Mouse (Mus musculus) kidney, postnatal 0 days (tissue): ENCODE measurements at regions not wholly inside any gene's neighbourhood (a gene's known extent, or its start where the extent isn't known, plus 50 kb on each side); places are given as distances from the start of the nearest gene placed in this dataset.

ENCODE experiments used
- ATAC-seq: fragments of 200-750 bp; cut with Nextera tagmentation; replicated peaks from 2 replicates; pipeline ENCODE4 v1.8.0; 2017; ENCODE audit warnings: low read depth, moderate number of reproducible peaks, moderate TSS enrichment, moderate library complexity; ENCODE audit not compliant: low FRiP score
- DNase-seq: peaks from one replicate; pipeline ENCODE4 v3.0.0-alpha.2; 2016; ENCODE audit warnings: low spot score
- H3K27ac ChIP-seq: fragments of 300-500 bp; sonication (generic); 2 replicates; pipeline ENCODE4 v1.5.1; 2014; ENCODE audit warnings: mild to moderate bottlenecking
- H3K27me3 ChIP-seq: fragments of 300-500 bp; sonication (generic); 2 replicates; pipeline ENCODE4 v1.6.1; 2014; ENCODE audit warnings: low read length, mixed read lengths; ENCODE audit not compliant: insufficient read depth
- H3K36me3 ChIP-seq: fragments of 300-500 bp; sonication (generic); 2 replicates; pipeline ENCODE4 v1.6.1; 2014; ENCODE audit warnings: low read length, mixed read lengths; ENCODE audit not compliant: insufficient read depth
- H3K4me1 ChIP-seq: fragments of 300-500 bp; sonication (generic); replicated peaks from 2 replicates; pipeline ENCODE4 v1.6.1; 2014; ENCODE audit warnings: antibody characterized with exemption, low read length, mixed read lengths; ENCODE audit not compliant: insufficient read depth
- H3K4me2 ChIP-seq: fragments of 300-500 bp; sonication (generic); 2 replicates; pipeline ENCODE4 v1.6.1; 2014; ENCODE audit warnings: mild to moderate bottlenecking, low read length, moderate library complexity, mixed read lengths
- H3K4me3 ChIP-seq: fragments of 300-500 bp; sonication (generic); replicated peaks from 2 replicates; pipeline ENCODE4 v1.5.1; 2014; ENCODE audit warnings: low read depth, low read length
- H3K9ac ChIP-seq: fragments of 300-500 bp; sonication (generic); 2 replicates; pipeline ENCODE4 v1.6.1; 2014; ENCODE audit warnings: low read depth, low read length
- H3K9me3 ChIP-seq: fragments of 300-500 bp; sonication (generic); replicated peaks from 2 replicates; pipeline ENCODE4 v1.6.1; 2016; ENCODE audit warnings: low read length, inconsistent platforms, mixed read lengths
- CTCF ChIP-seq: IDR thresholded peaks from 2 replicates; pipeline ENCODE4 v1.5.1; 2016; ENCODE audit warnings: antibody characterized with exemption, low read depth, mild to moderate bottlenecking, moderate library complexity
- WGBS: fragments of 180-500 bp; shearing (Covaris S2); extraction: QIAGEN DNeasy Blood & Tissue Kit; methylation state at CpG from one replicate; pipeline ENCODE4 v1.1.7; 2014; 5-methylcytosine and 5-hydroxymethylcytosine counted together

GRCm38 (mm10) chrX:77307374-77307773 lies 203.4 kb upstream of the Tbl1x start:
- no peak overlapping the region for H3K4me2 ChIP-seq
- 76% methylated on average over 1 of the region's 1 CpGs for WGBS
- ATAC-seq (no peak), DNase-seq (no peak)
- H3K4me3 ChIP-seq, result no peak overlapping the region
- H3K27ac ChIP-seq, result no peak overlapping the region
- no peaks in the 10 kb centered on the region for H3K27me3 ChIP-seq
- TF ChIP-seq CTCF, result no peak
- no peaks in the 10 kb centered on the region for H3K36me3 ChIP-seq
- H3K9me3 ChIP-seq, result no peaks in the 10 kb centered on the region
- no peaks in the 10 kb centered on the region for H3K4me1 ChIP-seq
- no peak overlapping the region for H3K9ac ChIP-seq

GRCm38 (mm10) chrX:77314384-77314783 lies 196.4 kb upstream of the Tbl1x start:
- Histone ChIP-seq H3K27ac (no peak overlapping the region), H3K4me2 (no peak overlapping the region), H3K4me3 (no peak overlapping the region), H3K27me3 (no peaks in the 10 kb centered on the region), H3K4me1 (no peaks in the 10 kb centered on the region), H3K9me3 (no peaks in the 10 kb centered on the region), H3K9ac (no peak overlapping the region), H3K36me3 (no peaks in the 10 kb centered on the region)
- ATAC-seq (no peak), DNase-seq (peak; percentile 50)
- 71% methylated on average over 3 of the region's 3 CpGs for WGBS
- TF ChIP-seq CTCF, result peak; percentile 69

- no peak overlapping the region for H3K27ac ChIP-seq
- H3K36me3 ChIP-seq, result no peaks in the 10 kb centered on the region
- ATAC-seq (no peak), DNase-seq (no peak)
- no peak overlapping the region for H3K4me3 ChIP-seq
- H3K4me1 ChIP-seq, result no peaks in the 10 kb centered on the region
- no peaks in the 10 kb centered on the region for H3K27me3 ChIP-seq
- no peak for TF ChIP-seq CTCF
- WGBS, result 35% methylated on average over 4 of the region's 4 CpGs
- H3K4me2 ChIP-seq, result no peak overlapping the region
- H3K9ac ChIP-seq, result no peak overlapping the region
- H3K9me3 ChIP-seq, result no peaks in the 10 kb centered on the region
Measured at GRCm38 (mm10) chrX:77323644-77324043, 187.2 kb upstream of the Tbl1x start.

GRCm38 (mm10) chrX:77353181-77353580 lies 157.6 kb upstream of the Tbl1x start:
- TF ChIP-seq CTCF, result no peak
- Histone ChIP-seq H3K27ac (no peak overlapping the region), H3K27me3 (no peaks in the 10 kb centered on the region), H3K9me3 (no peaks in the 10 kb centered on the region), H3K4me1 (no peaks in the 10 kb centered on the region), H3K4me2 (no peak overlapping the region), H3K36me3 (no peaks in the 10 kb centered on the region), H3K4me3 (no peak overlapping the region), H3K9ac (no peak overlapping the region)
- DNase-seq (no peak), ATAC-seq (no peak)
- 41% methylated on average over 2 of the region's 2 CpGs for WGBS

GRCm38 (mm10) chrX:77360551-77360950 lies 150.3 kb upstream of the Tbl1x start:
- no peaks in the 10 kb centered on the region for H3K9me3 ChIP-seq
- peak; percentile 4 for DNase-seq
- H3K36me3 ChIP-seq, result no peaks in the 10 kb centered on the region
- no peak for TF ChIP-seq CTCF
- no peaks in the 10 kb centered on the region for H3K4me1 ChIP-seq
- H3K27ac ChIP-seq, result no peak overlapping the region
- H3K27me3 ChIP-seq, result no peaks in the 10 kb centered on the region
- no peak overlapping the region for H3K4me3 ChIP-seq
- no peak for ATAC-seq
- WGBS, result 56% methylated on average over 2 of the region's 2 CpGs
- no peak overlapping the region for H3K9ac ChIP-seq
- no peak overlapping the region for H3K4me2 ChIP-seq

- DNase-seq (peak; percentile 23), ATAC-seq (no peak)
- Histone ChIP-seq H3K4me2 (no peak overlapping the region), H3K9ac (no peak overlapping the region), H3K9me3 (no peaks in the 10 kb centered on the region), H3K36me3 (no peaks in the 10 kb centered on the region), H3K4me3 (no peak overlapping the region), H3K4me1 (no peaks in the 10 kb centered on the region), H3K27me3 (no peaks in the 10 kb centered on the region), H3K27ac (no peak overlapping the region)
- WGBS, result 54% methylated on average over 2 of the region's 2 CpGs
- TF ChIP-seq CTCF, result no peak
Measured at GRCm38 (mm10) chrX:77361106-77361505, 149.7 kb upstream of the Tbl1x start.

- H3K9ac ChIP-seq, result no peak overlapping the region
- 71% methylated on average over 1 of the region's 1 CpGs for WGBS
- H3K4me1 ChIP-seq, result no peaks in the 10 kb centered on the region
- ATAC-seq (no peak), DNase-seq (no peak)
- no peaks in the 10 kb centered on the region for H3K27me3 ChIP-seq
- no peak overlapping the region for H3K4me3 ChIP-seq
- no peak for TF ChIP-seq CTCF
- H3K4me2 ChIP-seq, result no peak overlapping the region
- no peaks in the 10 kb centered on the region for H3K9me3 ChIP-seq
- no peaks in the 10 kb centered on the region for H3K36me3 ChIP-seq
- H3K27ac ChIP-seq, result no peak overlapping the region
Measured at GRCm38 (mm10) chrX:77363657-77364056, 147.2 kb upstream of the Tbl1x start.
